8 mouse cellular contexts compared by ENCODE assay signal in genomic region chr13:23697491-23698299, GRCm38 (mm10). TPM values are rescaled to one million over a fixed set of nuclear protein-coding genes. Genes with fewer than 3 reads are reported as not detected.
DNase-seq lines count a peak whose midpoint lies in the region; ATAC-seq and TF ChIP-seq lines count a peak whose summit lies in the region.

No protein-coding gene starts in this region.

- WGBS in cerebellum, adult 2 months = under 1% methylated on average over 25 of the region's 32 CpGs
- WGBS in hindbrain, embryonic 14.5 days = under 1% methylated on average over 23 of the region's 32 CpGs
- under 1% methylated on average over 21 of the region's 32 CpGs for WGBS in limb, embryonic 14.5 days
- WGBS in midbrain, embryonic 13.5 days = under 1% methylated on average over 24 of the region's 32 CpGs
- WGBS in stomach, embryonic 15.5 days = 1% methylated on average over 26 of the region's 32 CpGs

- H3K27me3 ChIP-seq in cerebellum, adult 2 months (ENCODE audit: control insufficient read depth, insufficient read depth, low read length) = no peaks in the 10 kb centered on the region
- no peaks in the 10 kb centered on the region for H3K27me3 ChIP-seq in hindbrain, embryonic 14.5 days (ENCODE audit: control insufficient read depth, insufficient read depth, low read length)
- no peaks in the 10 kb centered on the region for H3K27me3 ChIP-seq in limb, embryonic 14.5 days (ENCODE audit: control insufficient read depth, insufficient read depth, low read length)
- no peaks in the 10 kb centered on the region for H3K27me3 ChIP-seq in midbrain, embryonic 13.5 days
- no peaks in the 10 kb centered on the region for H3K27me3 ChIP-seq in stomach, embryonic 15.5 days (replicated peaks)

- TF ChIP-seq CTCF in cerebellum, adult 2 months (IDR thresholded peaks at IDR 0.05; ENCODE audit: borderline replicate concordance, insufficient read depth, low read depth, low read length) = peak; percentile 34; the same call in 1 of the 2 replicates

- no peaks in the 10 kb centered on the region for H3K4me1 ChIP-seq in cerebellum, adult 2 months (ENCODE audit: control insufficient read depth, insufficient read depth, low read length)
- no peaks in the 10 kb centered on the region; the same call in 1 of the 2 replicates for H3K4me1 ChIP-seq in hindbrain, embryonic 14.5 days (replicated peaks; ENCODE audit: control insufficient read depth, insufficient read depth, low read length)
- H3K4me1 ChIP-seq in limb, embryonic 14.5 days (ENCODE audit: control insufficient read depth, insufficient read depth, low read length) = peaks cover 8% of the 10 kb centered on the region; the same call in 1 of the 2 replicates
- H3K4me1 ChIP-seq in midbrain, embryonic 13.5 days (replicated peaks) = peaks cover 11% of the 10 kb centered on the region
- peaks cover 4% of the 10 kb centered on the region; the same call in 1 of the 2 replicates for H3K4me1 ChIP-seq in stomach, embryonic 15.5 days

- no peak for TF ChIP-seq POLR2A in cerebellum, adult 2 months (IDR thresholded peaks at IDR 0.05; ENCODE audit: borderline replicate concordance, insufficient read depth, low read length)
- TF ChIP-seq POLR2A in limb, embryonic 14.5 days (IDR thresholded peaks at IDR 0.05; ENCODE audit: borderline replicate concordance, extremely low read depth, insufficient read depth, insufficient read length) = no peak

- H3K36me3 ChIP-seq in hindbrain, embryonic 14.5 days (replicated peaks; ENCODE audit: control insufficient read depth, insufficient read depth) = no peaks in the 10 kb centered on the region
- H3K36me3 ChIP-seq in limb, embryonic 14.5 days (ENCODE audit: control insufficient read depth, insufficient read depth, low read length) = no peaks in the 10 kb centered on the region
- H3K36me3 ChIP-seq in midbrain, embryonic 13.5 days = no peaks in the 10 kb centered on the region
- no peaks in the 10 kb centered on the region for H3K36me3 ChIP-seq in stomach, embryonic 15.5 days

- H3K9me3 ChIP-seq in hindbrain, embryonic 14.5 days (ENCODE audit: control insufficient read depth, low read length) = no peaks in the 10 kb centered on the region
- no peaks in the 10 kb centered on the region for H3K9me3 ChIP-seq in limb, embryonic 14.5 days (ENCODE audit: control insufficient read depth, low read length)
- no peaks in the 10 kb centered on the region for H3K9me3 ChIP-seq in midbrain, embryonic 13.5 days
- H3K9me3 ChIP-seq in stomach, embryonic 15.5 days = no peaks in the 10 kb centered on the region

- peak overlapping the region; percentile 62 for H3K9ac ChIP-seq in hindbrain, embryonic 14.5 days
- H3K9ac ChIP-seq in limb, embryonic 14.5 days (ENCODE audit: low read depth, low read length, severe bottlenecking) = peak overlapping the region; percentile 53
- peak overlapping the region; percentile 73 for H3K9ac ChIP-seq in midbrain, embryonic 13.5 days (replicated peaks)
- H3K9ac ChIP-seq in stomach, embryonic 15.5 days = peak overlapping the region; percentile 6; the same call in 1 of the 2 replicates

- DNase-seq in cerebellum, adult 2 months = peak; percentile 21 to 29
- DNase-seq in WW6 (ENCODE audit: low read depth, low spot score) = peak; percentile 40
- DNase-seq in hindbrain, embryonic 14.5 days (ENCODE audit: low spot score) = peak; percentile 66
- peak; percentile 72 for DNase-seq in limb, embryonic 14.5 days (ENCODE audit: low spot score)

- no peak for ATAC-seq in cerebellum, adult (ENCODE audit: insufficient number of reproducible peaks, low FRiP score, low TSS enrichment)
- ATAC-seq in erythroid progenitor cell, adult 5-6 weeks (replicated peaks; ENCODE audit: low FRiP score, poor library complexity, severe bottlenecking) = peak; percentile 67
- peak; percentile 46 for ATAC-seq in hindbrain, embryonic 14.5 days (ENCODE audit: low FRiP score)
- ATAC-seq in limb, embryonic 14.5 days (ENCODE audit: low FRiP score, low read depth) = peak; percentile 70
- ATAC-seq in midbrain, embryonic 13.5 days = peak; percentile 82
- peak; percentile 40 for ATAC-seq in stomach, embryonic 15.5 days (ENCODE audit: insufficient read depth, low FRiP score, low read depth)

- H3K4me2 ChIP-seq in hindbrain, embryonic 14.5 days (replicated peaks) = peak overlapping the region; percentile 72
- peak overlapping the region; percentile 76 for H3K4me2 ChIP-seq in limb, embryonic 14.5 days (replicated peaks; ENCODE audit: low read depth, low read length, severe bottlenecking)
- H3K4me2 ChIP-seq in midbrain, embryonic 13.5 days (replicated peaks) = peak overlapping the region; percentile 83
- H3K4me2 ChIP-seq in stomach, embryonic 15.5 days = peak overlapping the region; percentile 55

- H3K4me3 ChIP-seq in cerebellum, adult 2 months (replicated peaks; ENCODE audit: insufficient read depth, low read depth, low read length) = peak overlapping the region; percentile 37
- H3K4me3 ChIP-seq in hindbrain, embryonic 14.5 days (replicated peaks; ENCODE audit: low read length) = peak overlapping the region; percentile 44
- peak overlapping the region; percentile 43 for H3K4me3 ChIP-seq in limb, embryonic 14.5 days (replicated peaks; ENCODE audit: low read length)
- peak overlapping the region; percentile 50 for H3K4me3 ChIP-seq in midbrain, embryonic 13.5 days (replicated peaks)
- peak overlapping the region; percentile 45 for H3K4me3 ChIP-seq in stomach, embryonic 15.5 days (replicated peaks)

- peak overlapping the region; percentile 10; the same call in 1 of the 2 replicates for H3K27ac ChIP-seq in cerebellum, adult 2 months (ENCODE audit: insufficient read depth, low read length)
- peak overlapping the region; percentile 90 for H3K27ac ChIP-seq in hindbrain, embryonic 14.5 days
- H3K27ac ChIP-seq in limb, embryonic 14.5 days (replicated peaks; ENCODE audit: low read depth, low read length) = peak overlapping the region; percentile 85
- peak overlapping the region; percentile 90 for H3K27ac ChIP-seq in midbrain, embryonic 13.5 days
- peak overlapping the region; percentile 94 for H3K27ac ChIP-seq in stomach, embryonic 15.5 days

RNA-seq across cellular contexts. Expression of gene Hist1h4c, which starts 0.6 kb away (rescaled TPM):
- 5.8 and 9.1 TPM in 2 replicates for polyA plus RNA-seq in cerebellum, adult 2 months (2012; rRNA removed)
- total RNA-seq in erythroid progenitor cell, adult 5-6 weeks (2015; ENCODE audit: low replicate concordance) = 225 and 268 TPM in 2 replicates
- total RNA-seq in erythroid progenitor cell, adult 5-6 weeks (2017; ENCODE audit: low replicate concordance) = 667 and 1,084 TPM in 2 replicates
- polyA plus RNA-seq in hindbrain, embryonic 14.5 days (2014; fragmentation: Nextera tagmentation; extraction: Ambion mirVana) = 3.0 and 3.5 TPM in 2 replicates
- polyA plus RNA-seq in limb, embryonic 14.5 days (2012; rRNA removed) = 5.6 and 10.0 TPM in 2 replicates
- 8.7 and 10.2 TPM in 2 replicates for polyA plus RNA-seq in limb, embryonic 14.5 days (2014; fragmentation: Nextera tagmentation; extraction: Ambion mirVana)
- 5.1 and 5.8 TPM in 2 replicates for polyA plus RNA-seq in midbrain, embryonic 13.5 days (2015; fragmentation: Nextera tagmentation; extraction: Ambion mirVana)
- polyA plus RNA-seq in stomach, embryonic 15.5 days (2015; fragmentation: Nextera tagmentation; extraction: Ambion mirVana) = 4.0 and 6.1 TPM in 2 replicates

RNA-seq across cellular contexts. Expression of gene Hist1h1t, which starts 2.1 kb away (rescaled TPM):
- polyA plus RNA-seq in cerebellum, adult 2 months (2012; rRNA removed) = not detected in 2 replicates
- total RNA-seq in erythroid progenitor cell, adult 5-6 weeks (2015; ENCODE audit: low replicate concordance) = 2.2 TPM in 1 of 2 replicates, not detected in the other
- total RNA-seq in erythroid progenitor cell, adult 5-6 weeks (2017; ENCODE audit: low replicate concordance) = 3.5 and 8.2 TPM in 2 replicates
- polyA plus RNA-seq in hindbrain, embryonic 14.5 days (2014; fragmentation: Nextera tagmentation; extraction: Ambion mirVana) = not detected in 2 replicates
- polyA plus RNA-seq in limb, embryonic 14.5 days (2012; rRNA removed) = 0.20 and 0.33 TPM in 2 replicates
- polyA plus RNA-seq in limb, embryonic 14.5 days (2014; fragmentation: Nextera tagmentation; extraction: Ambion mirVana) = 0.21 TPM in 1 of 2 replicates, not detected in the other
- not detected in 2 replicates for polyA plus RNA-seq in midbrain, embryonic 13.5 days (2015; fragmentation: Nextera tagmentation; extraction: Ambion mirVana)
- polyA plus RNA-seq in stomach, embryonic 15.5 days (2015; fragmentation: Nextera tagmentation; extraction: Ambion mirVana) = 0.19 TPM in 1 of 2 replicates, not detected in the other

RNA-seq across cellular contexts. Expression of gene Hfe, which starts 13.0 kb away (rescaled TPM):
- polyA plus RNA-seq in cerebellum, adult 2 months (2012; rRNA removed) = 6.2 and 7.1 TPM in 2 replicates
- 7.5 and 14.1 TPM in 2 replicates for total RNA-seq in erythroid progenitor cell, adult 5-6 weeks (2015; ENCODE audit: low replicate concordance)
- 0.77 and 2.2 TPM in 2 replicates for total RNA-seq in erythroid progenitor cell, adult 5-6 weeks (2017; ENCODE audit: low replicate concordance)
- polyA plus RNA-seq in hindbrain, embryonic 14.5 days (2014; fragmentation: Nextera tagmentation; extraction: Ambion mirVana) = 4.8 and 7.0 TPM in 2 replicates
- 3.6 and 4.5 TPM in 2 replicates for polyA plus RNA-seq in limb, embryonic 14.5 days (2012; rRNA removed)
- 9.3 and 10.5 TPM in 2 replicates for polyA plus RNA-seq in limb, embryonic 14.5 days (2014; fragmentation: Nextera tagmentation; extraction: Ambion mirVana)
- 2.0 and 2.7 TPM in 2 replicates for polyA plus RNA-seq in midbrain, embryonic 13.5 days (2015; fragmentation: Nextera tagmentation; extraction: Ambion mirVana)
- 7.9 and 8.8 TPM in 2 replicates for polyA plus RNA-seq in stomach, embryonic 15.5 days (2015; fragmentation: Nextera tagmentation; extraction: Ambion mirVana)

RNA-seq across cellular contexts. Expression of gene Hist1h2bc, which starts 13.7 kb away (rescaled TPM):
- polyA plus RNA-seq in cerebellum, adult 2 months (2012; rRNA removed) = 109 and 119 TPM in 2 replicates
- 84.3 and 136 TPM in 2 replicates for total RNA-seq in erythroid progenitor cell, adult 5-6 weeks (2015; ENCODE audit: low replicate concordance)
- total RNA-seq in erythroid progenitor cell, adult 5-6 weeks (2017; ENCODE audit: low replicate concordance) = 401 and 556 TPM in 2 replicates
- 14.5 and 15.1 TPM in 2 replicates for polyA plus RNA-seq in hindbrain, embryonic 14.5 days (2014; fragmentation: Nextera tagmentation; extraction: Ambion mirVana)
- polyA plus RNA-seq in limb, embryonic 14.5 days (2012; rRNA removed) = 48.2 and 49.5 TPM in 2 replicates
- polyA plus RNA-seq in limb, embryonic 14.5 days (2014; fragmentation: Nextera tagmentation; extraction: Ambion mirVana) = 34.9 and 44.4 TPM in 2 replicates
- polyA plus RNA-seq in midbrain, embryonic 13.5 days (2015; fragmentation: Nextera tagmentation; extraction: Ambion mirVana) = 22.2 and 24.4 TPM in 2 replicates
- 104 and 105 TPM in 2 replicates for polyA plus RNA-seq in stomach, embryonic 15.5 days (2015; fragmentation: Nextera tagmentation; extraction: Ambion mirVana)

RNA-seq across cellular contexts. Expression of gene Hist1h2ac, which starts 13.9 kb away (rescaled TPM):
- polyA plus RNA-seq in cerebellum, adult 2 months (2012; rRNA removed) = 0.85 and 1.1 TPM in 2 replicates
- total RNA-seq in erythroid progenitor cell, adult 5-6 weeks (2015; ENCODE audit: low replicate concordance) = 7.5 and 8.3 TPM in 2 replicates
- total RNA-seq in erythroid progenitor cell, adult 5-6 weeks (2017; ENCODE audit: low replicate concordance) = 152 and 187 TPM in 2 replicates
- 0.26 and 0.27 TPM in 2 replicates for polyA plus RNA-seq in hindbrain, embryonic 14.5 days (2014; fragmentation: Nextera tagmentation; extraction: Ambion mirVana)
- 1.6 and 2.7 TPM in 2 replicates for polyA plus RNA-seq in limb, embryonic 14.5 days (2012; rRNA removed)
- 0.65 and 0.78 TPM in 2 replicates for polyA plus RNA-seq in limb, embryonic 14.5 days (2014; fragmentation: Nextera tagmentation; extraction: Ambion mirVana)
- 0.69 and 1.1 TPM in 2 replicates for polyA plus RNA-seq in midbrain, embryonic 13.5 days (2015; fragmentation: Nextera tagmentation; extraction: Ambion mirVana)
- polyA plus RNA-seq in stomach, embryonic 15.5 days (2015; fragmentation: Nextera tagmentation; extraction: Ambion mirVana) = 1.9 and 2.4 TPM in 2 replicates

Comparison
In these comparisons a context has a peak if more than half of its experiments do, and no peak if none do; other contexts are left out.
1. H3K27ac ChIP-seq: peak in every context shown above with its lines; median percentile 94 in stomach, embryonic 15.5 days; 90 in hindbrain, embryonic 14.5 days; 90 in midbrain, embryonic 13.5 days; 85 in limb, embryonic 14.5 days; 10 in cerebellum, adult 2 months.
2. H3K9ac ChIP-seq: peak in every context shown above with its lines; median percentile 73 in midbrain, embryonic 13.5 days; 62 in hindbrain, embryonic 14.5 days; 53 in limb, embryonic 14.5 days; 6 in stomach, embryonic 15.5 days.